Mouse (Mus musculus): Measurements from ENCODE around the gene Pias1.

The Pias1 gene

GRCm38 (mm10) chr9:62987824-62988223 lies at the start of gene Pias1:
Pias1 (minus strand) TSS chr9:62987924.
- no peak for DNase-seq (ENCODE audit: low spot score in 2 of 2)

- no peak for DNase-seq (ENCODE audit: low spot score in 2 of 2)
These were observed 47.7 kb upstream of the Pias1 start for GRCm38 (mm10) chr9:63035431-63035830.

GRCm38 (mm10) chr9:63031011-63031782 lies 43.5 kb upstream of the Pias1 start:
- peak in 1 of 2 experiments; percentile 15 for DNase-seq (ENCODE audit: low spot score in 2 of 2)

- no peak for DNase-seq (ENCODE audit: low spot score in 2 of 2)
These were observed 34.8 kb upstream of the Pias1 start for GRCm38 (mm10) chr9:63022486-63022885.

- no peak for DNase-seq (ENCODE audit: low spot score in 2 of 2)
These were observed 19.6 kb upstream of the Pias1 start for GRCm38 (mm10) chr9:63007371-63007770.

GRCm38 (mm10) chr9:63006081-63006820 lies 18.5 kb upstream of the Pias1 start:
- DNase-seq (ENCODE audit: low spot score in 2 of 2), result no peak

- no peak for DNase-seq (ENCODE audit: low spot score in 2 of 2)
These were observed 10.8 kb upstream of the Pias1 start for GRCm38 (mm10) chr9:62998561-62998960.

GRCm38 (mm10) chr9:62997626-62998025 lies 9.9 kb upstream of the Pias1 start:
- no peak for DNase-seq (ENCODE audit: low spot score in 2 of 2)

- DNase-seq (ENCODE audit: low spot score in 2 of 2), result no peak
These were observed 7.5 kb upstream of the Pias1 start for GRCm38 (mm10) chr9:62995186-62995585.

GRCm38 (mm10) chr9:62990134-62990533 lies 2.4 kb upstream of the Pias1 start:
- no peak for DNase-seq (ENCODE audit: low spot score in 2 of 2)

- peak; percentile 92 to 95 for DNase-seq (ENCODE audit: low spot score in 2 of 2)
These were observed 6.9 kb downstream of the Pias1 start for GRCm38 (mm10) chr9:62980777-62981202.

GRCm38 (mm10) chr9:62980162-62980776 lies 7.5 kb downstream of the Pias1 start:
- DNase-seq (ENCODE audit: low spot score in 2 of 2), result peak; percentile 9 to 20

- peak in 1 of 2 experiments; percentile 8 for DNase-seq (ENCODE audit: low spot score in 2 of 2)
These were observed 8.1 kb downstream of the Pias1 start for GRCm38 (mm10) chr9:62979461-62980161.

- DNase-seq (ENCODE audit: low spot score in 2 of 2), result no peak
These were observed 10.6 kb downstream of the Pias1 start for GRCm38 (mm10) chr9:62977152-62977551.

- no peak for DNase-seq (ENCODE audit: low spot score in 2 of 2)
These were observed 11.9 kb downstream of the Pias1 start for GRCm38 (mm10) chr9:62975830-62976229.

- no peak for DNase-seq (ENCODE audit: low spot score in 2 of 2)
These were observed 13.3 kb downstream of the Pias1 start for GRCm38 (mm10) chr9:62974439-62974838.

GRCm38 (mm10) chr9:62972073-62972745 lies 15.5 kb downstream of the Pias1 start:
- DNase-seq (ENCODE audit: low spot score in 2 of 2), result no peak

GRCm38 (mm10) chr9:62970345-62970744 lies 17.4 kb downstream of the Pias1 start:
- DNase-seq (ENCODE audit: low spot score in 2 of 2), result no peak

GRCm38 (mm10) chr9:62966018-62966417 lies 21.7 kb downstream of the Pias1 start:
- no peak for DNase-seq (ENCODE audit: low spot score in 2 of 2)

GRCm38 (mm10) chr9:62952713-62953112 lies 35.0 kb downstream of the Pias1 start:
- no peak for DNase-seq (ENCODE audit: low spot score in 2 of 2)

GRCm38 (mm10) chr9:62945346-62945745 lies 42.4 kb downstream of the Pias1 start:
- no peak for DNase-seq (ENCODE audit: low spot score in 2 of 2)
